Comparison of ENCODE assay signal across 14 mouse cellular contexts in genomic region chr2:167380615-167381285, GRCm38 (mm10). TPM values are rescaled to one million over a fixed set of nuclear protein-coding genes. Genes with fewer than 3 reads are reported as not detected.
A peak's percentile ranks its signal among the peaks of the same experiment; 100 is the strongest.
DNase-seq lines count a peak whose midpoint lies in the region; ATAC-seq and TF ChIP-seq lines count a peak whose summit lies in the region.
"Had no signal": no experiment of that assay in that cellular context is flagged by ENCODE, and none has a peak within 500 bp of the region (broad histone marks: within the 10 kb centered on the region; RNA-seq: fewer than 3 reads in every experiment).

No protein-coding gene starts in this region.

- TF ChIP-seq CTCF in CH12.LX (conservative IDR thresholded peaks at IDR 0.05 in 1 of 2, IDR thresholded peaks at IDR 0.05 in 1 of 2; ENCODE audit: low read depth in 2 of 2, low read length in 2 of 2), result no peak

- no peaks in the 10 kb centered on the region for H3K27me3 ChIP-seq in CH12.LX (replicated peaks)
- no peaks in the 10 kb centered on the region for H3K27me3 ChIP-seq in liver, embryonic 15.5 days
- H3K27me3 ChIP-seq: embryonic facial prominence, embryonic 12.5 days had no signal

- H3K79me2 ChIP-seq in CH12.LX (replicated peaks; ENCODE audit: control insufficient read depth, extremely low read depth, insufficient read depth, poor library complexity, severe bottlenecking), result no peaks in the 10 kb centered on the region

- H3K4me1 ChIP-seq in CH12.LX (ENCODE audit: control insufficient read depth in 1 of 2, insufficient read depth in 2 of 2), result peaks cover 42 to 78% of the 10 kb centered on the region in 2 experiments
- peaks cover 49% of the 10 kb centered on the region for H3K4me1 ChIP-seq in liver, embryonic 15.5 days (replicated peaks)
- H3K4me1 ChIP-seq: embryonic facial prominence, embryonic 12.5 days; neural tube, embryonic 15.5 days had no signal

- 53% methylated on average over 7 of the region's 7 CpGs for WGBS in liver, embryonic 15.5 days (ENCODE audit: insufficient replicate concordance)

- intact Hi-C loops in heart, postnatal 14 days (cut with DNase I), result loop anchor here (5.0 kb wide), 1 partner anchor 33 kb away; the partner anchor contains the start of gene B4galt5

- H3K9ac ChIP-seq in CH12.LX (ENCODE audit: insufficient read depth, low read depth), result peak overlapping the region; percentile 25
- no peak overlapping the region for H3K9ac ChIP-seq in liver, embryonic 15.5 days
- H3K9ac ChIP-seq: embryonic facial prominence, embryonic 12.5 days; neural tube, embryonic 15.5 days had no signal

- TF ChIP-seq POLR2A in CH12.LX (IDR thresholded peaks at IDR 0.05; ENCODE audit: low read depth, low read length), result no peak

- no peak overlapping the region for H3K4me2 ChIP-seq in CH12.LX (ENCODE audit: insufficient read depth, low read depth, poor library complexity, severe bottlenecking)
- H3K4me2 ChIP-seq in liver, embryonic 15.5 days, result no peak overlapping the region
- H3K4me2 ChIP-seq: embryonic facial prominence, embryonic 12.5 days; neural tube, embryonic 15.5 days had no signal

- peak overlapping the region; percentile 82 for H3K27ac ChIP-seq in CH12.LX (ENCODE audit: insufficient read depth, low read depth)
- 0 out of 2 replicates have a peak overlapping the region, but pooled peaks have one; percentile 48 for H3K27ac ChIP-seq in liver, embryonic 15.5 days (replicated peaks)
- H3K27ac ChIP-seq: embryonic facial prominence, embryonic 12.5 days; layer of hippocampus, adult 2 months; neural tube, embryonic 15.5 days had no signal

- H3K9me3 ChIP-seq in CH12.LX (replicated peaks; ENCODE audit: low read length), result no peaks in the 10 kb centered on the region
- H3K9me3 ChIP-seq in liver, embryonic 15.5 days (replicated peaks), result no peaks in the 10 kb centered on the region
- H3K9me3 ChIP-seq: embryonic facial prominence, embryonic 12.5 days; neural tube, embryonic 15.5 days had no signal

- DNase-seq in heart, adult 11 months, result peak; percentile 93
- no peak for DNase-seq in heart, postnatal 14 days
- no peak for DNase-seq in CH12.LX (ENCODE audit: extremely low read depth)
- peak; percentile 83 for DNase-seq in kidney, adult 11 months
- DNase-seq in thymus, postnatal 25 days, result no peak
- no peak for DNase-seq in frontal cortex, postnatal 25 days (ENCODE audit: low spot score in 2 of 2)

- ATAC-seq in liver, embryonic 15.5 days (ENCODE audit: insufficient read depth), result no peak; the same call in 1 of the 2 replicates
- no peak for ATAC-seq in granulocyte monocyte progenitor cell, adult 5-6 weeks (replicated peaks; ENCODE audit: poor library complexity, severe bottlenecking)
- ATAC-seq: CD4-positive, CD25-positive, alpha-beta regulatory T cell, adult 4 months; forebrain, embryonic 14.5 days; midbrain, embryonic 16.5 days had no signal

- peak overlapping the region in 2 of 3 experiments; percentile 19 to 24 for H3K4me3 ChIP-seq in CH12.LX (replicated peaks in 1 of 3; ENCODE audit: low read depth in 2 of 3, low read length in 2 of 3, poor library complexity in 1 of 3)
- no peak overlapping the region for H3K4me3 ChIP-seq in liver, embryonic 15.5 days (replicated peaks)
- H3K4me3 ChIP-seq: embryonic facial prominence, embryonic 12.5 days; layer of hippocampus, adult 2 months; neural tube, embryonic 15.5 days had no signal

- in situ Hi-C loops in CH12.LX (cut with MboI; ENCODE audit: low pct_ligation_motif_present, low pct_unique_long_range_greater_than_20kb, low sequenced_read_pairs), result no loop called here

- dilution Hi-C loops in CH12.LX (cut with MboI; ENCODE audit: extremely low pct_ligation_motif_present, extremely low pct_unique_long_range_greater_than_20kb, low sequenced_read_pairs), result no loop called here

- peaks cover 0 to 24% of the 10 kb centered on the region in 2 experiments for H3K36me3 ChIP-seq in CH12.LX (replicated peaks in 1 of 2; ENCODE audit: control insufficient read depth in 1 of 2, insufficient read depth in 1 of 2, low read length in 1 of 2)
- no peaks in the 10 kb centered on the region for H3K36me3 ChIP-seq in liver, embryonic 15.5 days (replicated peaks)
- H3K36me3 ChIP-seq: embryonic facial prominence, embryonic 12.5 days; neural tube, embryonic 15.5 days had no signal

- no peak for TF ChIP-seq RAD21 in CH12.LX (IDR thresholded peaks at IDR 0.05; ENCODE audit: low read depth, low read length)

- no peak for TF ChIP-seq EP300 in CH12.LX (IDR thresholded peaks at IDR 0.05; ENCODE audit: low read length)

TF ChIP-seq in CH12.LX, 34 proteins besides CTCF, POLR2A, EP300 and RAD21:
- TF ChIP-seq NRF1 (IDR thresholded peaks at IDR 0.05; ENCODE audit: low read depth, low read length) (0 out of 2 replicates have a peak, but pooled peaks have one; percentile 26), JUND (conservative IDR thresholded peaks at IDR 0.05; ENCODE audit: low read depth, low read length) (no peak), ETS1 (conservative IDR thresholded peaks at IDR 0.05; ENCODE audit: low read depth, low read length) (peak; percentile 18; the same call in 1 of the 2 replicates)

RNA-seq across cellular contexts. Expression of gene B4galt5, which starts 31.8 kb away (rescaled TPM):
- total RNA-seq in heart, postnatal 14 days (2021), result 10 to 100 TPM; 18.5 to 19.8 TPM
- total RNA-seq in CH12.LX (2012; rRNA removed), result 12.5 and 14.4 TPM in 2 replicates
- total RNA-seq in CH12.LX (2014; rRNA removed), result 12.0 and 13.5 TPM in 2 replicates
- polyA plus RNA-seq in CH12.LX (2012; ENCODE audit: insufficient read length, low read depth), result 17.6 and 22.4 TPM in 2 replicates
- polyA plus RNA-seq in liver, embryonic 15.5 days (2015; fragmentation: Nextera tagmentation; extraction: Ambion mirVana), result 2.4 TPM in 2 replicates
- 12.3 and 19.3 TPM in 2 replicates for total RNA-seq in granulocyte monocyte progenitor cell, adult 5-6 weeks (2014; fragmentation: Nextera tagmentation)
- total RNA-seq in granulocyte monocyte progenitor cell, adult 5-6 weeks (2017), result 5.0 and 13.1 TPM in 2 replicates

RNA-seq across cellular contexts. Expression of gene Slc9a8, which starts 40.8 kb away (rescaled TPM):
- 10 to 100 TPM; 23.0 to 25.2 TPM for total RNA-seq in heart, postnatal 14 days (2021)
- total RNA-seq in CH12.LX (2012; rRNA removed) (21.2 and 26.0 TPM in 2 replicates), CH12.LX (2014; rRNA removed) (12.9 and 14.5 TPM in 2 replicates)
- polyA plus RNA-seq in CH12.LX (2012; ENCODE audit: insufficient read length, low read depth), result 20.6 and 25.0 TPM in 2 replicates
- polyA plus RNA-seq in liver, embryonic 15.5 days (2015; fragmentation: Nextera tagmentation; extraction: Ambion mirVana), result 12.7 and 15.2 TPM in 2 replicates
- 39.4 and 54.4 TPM in 2 replicates for total RNA-seq in granulocyte monocyte progenitor cell, adult 5-6 weeks (2014; fragmentation: Nextera tagmentation)
- 21.1 and 22.0 TPM in 2 replicates for total RNA-seq in granulocyte monocyte progenitor cell, adult 5-6 weeks (2017)

Comparison
In these comparisons a context has a peak if more than half of its experiments do, and no peak if none do; other contexts are left out.
1. DNase-seq: peak in heart, adult 11 months (single experiment) and kidney, adult 11 months (single experiment); none in heart, postnatal 14 days (0 of 2), CH12.LX (single experiment), thymus, postnatal 25 days (single experiment) and frontal cortex, postnatal 25 days (0 of 2).